Mouse (Mus musculus) left cerebral cortex, adult 8-10 months (tissue): ENCODE data around the gene Zic4. TPM values are rescaled to one million over a fixed set of nuclear protein-coding genes. Genes with fewer than 3 reads are reported as not detected.

Experiments
- DNase-seq, 2 experiments: peaks; one replicate each; pipeline ENCODE4 v3.0.0; 2022; ENCODE audit warnings: low spot score in 2 of 2
- total RNA-seq, 4 experiments: library from RNA; stranded (reverse); gene quantifications; 2 replicates each; pipeline ENCODE4 v1.2.4; 2022

The Zic4 gene
- total RNA-seq, 4 experiments from 2014 or later = 3.2 to 8.1 (median 5.6) TPM

DNA sequence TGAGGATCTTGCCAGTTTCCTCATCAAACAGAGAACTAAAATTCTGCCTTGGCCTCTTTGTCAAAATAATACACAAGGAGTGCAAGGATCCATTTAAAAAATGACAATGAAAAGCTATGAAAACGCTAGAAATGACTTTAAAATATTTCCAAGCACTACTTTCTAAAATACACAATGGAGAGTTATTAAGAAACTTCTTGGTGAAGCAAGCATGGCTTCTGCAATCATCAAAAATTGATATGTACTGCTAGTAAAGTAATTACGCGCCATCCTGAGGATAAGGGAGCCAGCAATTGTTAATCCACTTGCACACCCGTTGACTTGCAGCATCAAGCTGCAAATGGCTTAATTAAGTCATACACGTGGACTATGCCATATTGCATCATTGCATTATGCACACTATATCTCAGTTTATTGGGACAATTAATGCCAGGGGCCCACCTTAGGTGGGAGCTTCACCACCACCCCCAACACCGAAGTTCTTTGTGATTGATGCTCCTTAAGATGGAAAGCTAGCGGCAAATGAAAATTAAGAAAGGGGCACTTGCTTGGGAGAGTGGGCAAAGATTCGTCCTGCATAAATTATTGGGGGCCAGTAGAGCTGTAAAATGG, 38.4 kb downstream of the Zic4 start:
- no peak for DNase-seq

GRCm38 (mm10) chr9:91401471-91401870, 39.3 kb downstream of the Zic4 start:
- no peak for DNase-seq

GRCm38 (mm10) chr9:91404229-91404628, 42.0 kb downstream of the Zic4 start:
- no peak for DNase-seq

GRCm38 (mm10) chr9:91404905-91405752, 42.9 kb downstream of the Zic4 start:
- no peak for DNase-seq

- DNase-seq = no peak
These were observed 43.6 kb downstream of the Zic4 start for GRCm38 (mm10) chr9:91405753-91406178.

DNA sequence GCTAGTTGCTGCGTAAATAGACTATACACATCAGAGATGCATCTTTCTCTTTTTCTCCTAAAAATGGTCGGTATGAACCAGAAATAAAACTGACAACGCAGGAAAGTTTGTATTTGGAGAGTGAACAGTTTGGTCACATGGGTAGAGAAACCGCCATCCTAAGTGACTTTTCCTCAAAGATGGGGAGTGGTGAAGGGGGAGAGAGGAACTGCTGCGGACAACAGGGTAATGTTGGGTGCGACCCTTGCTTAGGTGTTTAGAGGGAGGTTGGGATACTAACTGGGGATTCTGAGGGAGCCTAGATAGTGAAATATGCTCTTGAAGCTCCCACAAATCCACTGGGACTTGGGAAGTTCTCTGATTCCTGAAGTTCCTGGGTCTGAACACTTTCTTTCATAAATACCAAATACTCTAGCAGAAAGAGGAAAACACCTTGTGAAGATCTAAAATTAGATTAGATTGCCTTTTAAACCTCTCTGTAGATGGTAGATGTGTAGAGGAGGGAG, 44.1 kb downstream of the Zic4 start:
- DNase-seq = no peak

GRCm38 (mm10) chr9:91409771-91410170, 47.6 kb downstream of the Zic4 start:
- DNase-seq = no peak

GRCm38 (mm10) chr9:91414007-91414661, 51.9 kb downstream of the Zic4 start:
- DNase-seq = no peak

DNA sequence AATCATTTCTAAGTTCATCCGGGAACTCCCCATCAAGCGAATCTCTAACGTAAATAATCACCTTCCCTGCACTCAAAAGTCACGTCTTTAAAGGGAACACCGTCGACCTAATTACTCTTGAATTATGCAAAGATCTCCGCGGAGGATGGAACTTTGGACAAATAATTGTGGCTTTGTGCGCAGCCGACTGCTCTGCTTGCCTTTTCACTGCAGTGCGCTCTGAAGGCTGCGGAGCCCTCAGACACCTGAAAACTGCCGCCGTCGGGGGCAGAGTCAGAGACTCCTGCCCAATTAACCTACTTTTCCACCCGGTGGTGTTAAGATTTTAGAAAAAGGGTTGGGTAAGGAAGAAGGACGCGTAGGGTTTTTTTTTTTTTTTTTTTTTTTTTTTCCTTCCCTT, 58.2 kb downstream of the Zic4 start:
- no peak for DNase-seq

Other genes with a start within 250 kb of the Zic4 start
- 10 to 100 TPM; 13.6 to 36.2 (median 24.1) TPM for gene Zic1, start 3.4 kb downstream of the Zic4 start, total RNA-seq